Mouse (Mus musculus) c-Kit-positive CD71-positive TER-119-positive erythroid progenitor cells, embryonic 14.5 days (primary cell): ENCODE data around the gene Rhou.

Experiments used
- DNase-seq: peaks from one replicate; pipeline ENCODE4 v3.0.0-alpha.2; 2013; ENCODE audit warnings: low spot score

Gene Rhou

DNA sequence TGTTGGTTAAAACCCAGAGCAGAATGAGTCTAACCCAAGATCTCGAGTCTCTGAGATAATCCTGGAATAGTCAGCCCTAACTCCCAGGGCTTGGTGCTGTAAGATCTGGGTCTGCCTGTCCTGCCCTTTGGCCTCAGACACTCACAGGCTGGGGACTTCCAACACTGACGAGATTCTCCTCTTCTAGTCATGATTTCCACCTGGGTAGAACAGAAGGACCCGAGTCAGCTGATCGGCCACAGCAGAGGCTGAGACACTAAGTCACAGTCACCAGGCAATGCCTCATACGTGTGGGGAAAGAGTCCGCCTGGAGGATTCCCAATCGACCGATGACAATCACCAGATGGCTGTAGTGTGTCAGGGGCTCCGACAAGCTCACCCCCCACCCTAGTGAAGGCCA, 42.4 kb downstream of the Rhou start:
- no peak for DNase-seq

DNA sequence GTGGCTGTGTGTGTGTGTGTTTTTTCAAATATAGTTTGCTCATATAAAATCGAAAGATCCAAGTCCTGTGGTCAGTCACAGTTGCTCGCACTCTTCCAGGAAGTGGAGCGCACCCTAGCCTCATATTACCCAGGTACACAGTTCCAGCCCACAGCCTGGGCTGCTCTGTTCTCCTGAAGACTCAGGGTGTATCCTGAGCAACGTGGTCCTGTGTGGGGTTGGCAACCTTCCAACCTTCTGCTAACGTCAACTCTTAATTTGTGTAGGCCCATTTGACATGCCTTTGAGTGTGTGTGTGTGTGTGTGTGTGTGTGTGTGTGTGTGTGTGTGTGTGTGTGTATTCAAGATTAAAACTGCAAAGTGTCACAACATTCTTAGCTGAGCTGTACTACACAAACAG, 43.6 kb downstream of the Rhou start:
- no peak for DNase-seq

DNA sequence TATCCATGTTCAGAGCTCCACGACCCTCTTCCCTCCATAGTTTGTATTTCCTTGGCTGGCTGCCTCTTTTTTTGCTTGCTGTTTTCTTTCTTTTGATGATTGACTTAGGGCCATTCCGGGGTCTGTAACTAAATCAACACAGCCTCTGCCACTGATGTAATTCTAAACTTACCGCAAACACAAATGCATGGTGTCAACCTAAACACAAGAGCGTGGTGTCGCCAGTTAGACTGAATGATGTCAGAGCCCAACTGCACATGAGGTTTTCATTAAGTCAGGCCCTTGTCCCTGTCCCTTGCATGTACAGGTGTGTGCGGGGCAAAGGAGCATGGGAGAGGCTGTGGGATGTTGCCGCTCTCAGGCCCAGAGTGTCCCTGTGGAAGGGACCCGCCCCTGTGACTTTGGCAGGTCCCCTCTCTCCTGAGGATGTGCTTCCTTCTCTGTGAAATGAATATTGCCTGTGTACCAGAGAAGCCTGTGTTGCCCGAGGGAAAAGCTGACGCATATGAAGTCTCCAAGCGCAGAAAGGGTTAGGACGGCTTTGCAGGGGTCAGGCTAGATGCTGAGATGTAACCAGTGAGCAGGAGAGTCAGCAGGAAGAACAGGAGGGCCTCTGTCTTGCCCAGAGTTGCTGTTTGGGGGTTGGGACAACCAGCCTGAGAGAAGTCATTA, 46.8 kb downstream of the Rhou start:
- no peak for DNase-seq

DNA sequence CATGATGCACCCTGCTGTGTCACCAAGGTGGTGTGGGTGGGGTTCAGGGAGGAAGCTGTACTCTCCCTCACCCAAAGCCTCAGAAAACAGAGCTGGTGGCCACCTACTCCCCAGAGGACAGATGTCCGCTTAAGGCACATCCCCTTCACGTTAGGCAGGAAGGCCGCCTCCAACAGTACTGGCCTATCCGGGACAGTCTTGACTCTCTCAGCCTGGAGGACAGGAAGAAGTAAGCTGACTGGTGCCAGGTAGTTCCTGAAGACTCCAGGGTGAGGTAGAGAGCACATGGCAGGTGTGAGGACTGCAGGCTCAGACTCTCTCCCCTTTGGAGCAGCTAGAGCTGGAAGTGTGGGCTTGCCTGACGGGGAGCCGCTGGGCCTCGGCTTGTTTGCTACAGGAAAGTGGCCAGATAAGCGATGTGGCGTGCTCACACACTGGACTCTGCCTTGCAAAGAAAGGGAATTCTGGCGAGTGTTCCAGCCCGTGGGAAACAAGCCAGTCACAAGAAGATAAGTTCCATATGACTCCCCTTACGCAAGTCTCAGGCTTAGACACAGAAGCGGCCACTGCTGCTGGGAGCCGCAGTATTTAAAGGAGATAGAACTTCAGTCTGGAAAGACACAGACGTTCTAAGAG, 48.3 kb downstream of the Rhou start:
- no peak for DNase-seq

DNA sequence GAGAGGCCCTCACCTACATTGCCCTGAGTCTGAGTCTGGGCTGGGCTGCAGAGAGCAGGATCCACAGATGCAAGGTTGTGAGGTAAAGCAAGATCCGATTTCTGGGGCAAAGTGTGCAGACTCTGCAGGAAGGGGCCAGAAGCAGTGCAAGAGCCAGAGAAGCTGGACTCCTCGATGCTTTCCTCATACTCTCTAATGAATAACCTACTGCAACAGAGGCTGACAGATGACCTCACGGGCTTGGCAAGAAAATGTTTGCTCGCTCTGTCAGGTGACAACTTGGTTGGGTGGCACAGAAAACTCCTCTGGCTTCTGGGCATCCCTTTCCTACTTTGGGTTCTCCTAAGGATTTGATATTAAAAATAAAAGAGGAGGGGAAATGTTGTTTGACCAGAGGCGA, 51.6 kb downstream of the Rhou start:
- no peak for DNase-seq

DNA sequence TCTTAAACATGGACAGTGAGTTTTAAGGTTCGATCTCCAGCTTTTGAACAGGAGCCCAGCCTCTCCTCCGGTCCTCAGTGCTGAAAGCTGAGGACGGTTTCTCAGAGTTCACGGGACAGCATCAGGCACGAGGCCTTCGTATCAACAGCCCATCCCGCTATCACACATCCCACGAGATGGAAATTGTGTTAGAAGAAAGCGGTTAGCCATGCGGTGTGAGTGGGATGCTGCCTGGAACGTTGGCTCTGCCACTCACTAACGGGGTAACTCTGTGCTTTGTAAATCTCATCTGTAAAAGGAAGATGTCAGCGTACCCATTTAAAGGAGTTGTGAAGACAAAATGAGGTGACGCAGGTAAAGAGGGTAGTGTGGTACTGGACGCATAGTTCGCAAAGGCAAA, 53.4 kb downstream of the Rhou start:
- DNase-seq, result no peak

DNA sequence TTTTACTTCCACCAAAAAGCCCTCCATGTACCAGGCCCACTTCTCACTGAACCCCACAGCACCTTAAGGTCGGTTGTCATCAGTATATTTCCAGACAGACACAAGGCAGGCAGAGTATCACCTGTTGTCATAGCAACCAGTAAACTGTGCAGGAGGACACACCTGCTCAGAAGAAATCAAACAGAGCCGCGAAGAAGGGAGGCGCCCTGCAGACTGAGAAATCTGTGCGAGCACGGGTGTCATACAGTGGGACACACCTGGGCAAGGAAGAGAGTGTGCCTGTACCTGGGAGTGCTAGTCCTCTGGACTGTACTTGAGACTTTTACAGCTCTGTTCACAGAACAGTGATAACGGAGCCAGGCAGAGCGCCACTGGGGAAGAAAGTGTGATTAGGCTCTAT, 55.0 kb downstream of the Rhou start:
- DNase-seq, result no peak

DNA sequence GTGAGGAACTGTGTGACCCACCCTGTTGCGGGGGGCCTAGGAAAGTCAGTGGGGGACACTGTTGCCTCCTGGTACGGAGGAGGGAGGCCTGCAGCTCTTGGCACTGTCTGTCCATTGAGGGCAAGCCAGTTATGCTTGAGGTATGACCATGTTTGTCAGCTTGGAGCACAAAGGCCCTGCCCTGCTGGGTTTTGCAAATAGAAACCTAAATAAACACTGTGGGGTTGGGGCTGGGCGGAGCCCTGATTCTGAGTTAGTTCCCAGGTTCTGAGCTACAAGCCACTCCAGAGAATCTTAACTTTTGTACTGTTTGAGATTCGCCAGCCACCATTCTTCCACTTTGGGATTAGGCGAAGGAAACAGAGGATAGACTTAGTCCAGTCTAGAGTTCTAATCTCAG, 56.6 kb downstream of the Rhou start:
- no peak for DNase-seq
